Mouse (Mus musculus): ENCODE data around the gene Copz2. TPM values are rescaled to one million over a fixed set of nuclear protein-coding genes. Genes with fewer than 3 reads are reported as not detected.

The Copz2 gene
- polyA plus RNA-seq, 1 experiment from 2014 or later = 44.8 TPM

MicroRNAs within 50 kb of the gene (microRNA counts, 519-probe panel; counts per million panel counts)
- microRNA mmu-miR-152 = 4,742 counts per million, percentile 86 among the panel's probes with 10 or more counts

Small RNAs within 50 kb of the gene (microRNA-seq; reads per million reads assigned to microRNA genes)
- 52.1 reads per million, percentile 40 among the genes with 10 or more reads in this experiment for gene Mir152

Other genes starting within 250 kb of the Copz2 start
- 19.9 and 20.9 TPM in 2 replicates for gene Snx11, start 72.3 kb upstream of the Copz2 start, polyA plus RNA-seq (2014; fragmentation: Nextera tagmentation; extraction: Ambion mirVana)
- gene Cbx1, start 60.7 kb upstream of the Copz2 start, polyA plus RNA-seq (2014; fragmentation: Nextera tagmentation; extraction: Ambion mirVana) = 133 and 135 TPM in 2 replicates
- gene Nfe2l1, start 19.9 kb upstream of the Copz2 start, polyA plus RNA-seq (2014; fragmentation: Nextera tagmentation; extraction: Ambion mirVana) = 45.4 and 46.8 TPM in 2 replicates
- 92.7 and 93.1 TPM in 2 replicates for gene Cdk5rap3, start 66.6 kb downstream of the Copz2 start, polyA plus RNA-seq (2014; fragmentation: Nextera tagmentation; extraction: Ambion mirVana)
- gene Prr15l, start 78.2 kb downstream of the Copz2 start, polyA plus RNA-seq (2014; fragmentation: Nextera tagmentation; extraction: Ambion mirVana) = 0.57 and 0.78 TPM in 2 replicates
- gene Pnpo, start 94.1 kb downstream of the Copz2 start, polyA plus RNA-seq (2014; fragmentation: Nextera tagmentation; extraction: Ambion mirVana) = 24.0 and 26.2 TPM in 2 replicates
- gene Sp2, start 133.1 kb downstream of the Copz2 start, polyA plus RNA-seq (2014; fragmentation: Nextera tagmentation; extraction: Ambion mirVana) = 26.9 and 29.4 TPM in 2 replicates
- 0.09 and 0.20 TPM in 2 replicates for gene Sp6, start 163.5 kb downstream of the Copz2 start, polyA plus RNA-seq (2014; fragmentation: Nextera tagmentation; extraction: Ambion mirVana)
- 20.9 and 26.5 TPM in 2 replicates for gene Scrn2, start 180.1 kb downstream of the Copz2 start, polyA plus RNA-seq (2014; fragmentation: Nextera tagmentation; extraction: Ambion mirVana)
- 2.7 and 3.1 TPM in 2 replicates for gene Lrrc46, start 191.5 kb downstream of the Copz2 start, polyA plus RNA-seq (2014; fragmentation: Nextera tagmentation; extraction: Ambion mirVana)
- gene Mrpl10, start 191.7 kb downstream of the Copz2 start, polyA plus RNA-seq (2014; fragmentation: Nextera tagmentation; extraction: Ambion mirVana) = 75.8 and 78.7 TPM in 2 replicates
- gene Osbpl7, start 200.8 kb downstream of the Copz2 start, polyA plus RNA-seq (2014; fragmentation: Nextera tagmentation; extraction: Ambion mirVana) = 5.3 and 7.2 TPM in 2 replicates